Mouse (Mus musculus) yolk sac, embryonic 10.5 days (tissue): ENCODE measurements around the gene Stoml2.

ENCODE experiments used
- DNase-seq: peaks from one replicate; pipeline ENCODE4 v3.0.0-alpha.2; 2017; ENCODE audit warnings: low spot score

The Stoml2 gene

GRCm38 (mm10) chr4:43031237-43031995, at the start of gene Stoml2:
Gene Stoml2 (minus strand): TSS chr4:43031710.
- DNase-seq = peak; percentile 92

- DNase-seq = no peak
These were observed 46.7 kb upstream of the Stoml2 start for GRCm38 (mm10) chr4:43078071-43078718.

- DNase-seq = no peak
These were observed 43.4 kb upstream of the Stoml2 start for GRCm38 (mm10) chr4:43074923-43075322.

- DNase-seq = no peak
These were observed 34.0 kb upstream of the Stoml2 start for GRCm38 (mm10) chr4:43065471-43065870.

- DNase-seq = no peak
These were observed 28.8 kb upstream of the Stoml2 start for GRCm38 (mm10) chr4:43060286-43060685.

- DNase-seq = no peak
These were observed 28.2 kb upstream of the Stoml2 start for GRCm38 (mm10) chr4:43059697-43060096.

- peak; percentile 95 for DNase-seq
These were observed 27.5 kb upstream of the Stoml2 start, which contains the start of gene Unc13b for GRCm38 (mm10) chr4:43058753-43059654. Gene Unc13b (plus strand): TSS chr4:43058953.

- DNase-seq = no peak
These were observed 26.9 kb upstream of the Stoml2 start for GRCm38 (mm10) chr4:43058392-43058752.

GRCm38 (mm10) chr4:43057654-43058053, 26.1 kb upstream of the Stoml2 start:
- no peak for DNase-seq

GRCm38 (mm10) chr4:43052627-43053026, 21.1 kb upstream of the Stoml2 start:
- DNase-seq = no peak

- peak; percentile 63 for DNase-seq
These were observed 15.7 kb upstream of the Stoml2 start for GRCm38 (mm10) chr4:43047231-43047630.

GRCm38 (mm10) chr4:43046607-43047006, 15.1 kb upstream of the Stoml2 start:
- DNase-seq = no peak

- peak; percentile 100 for DNase-seq
These were observed 14.3 kb upstream of the Stoml2 start, which contains the start of gene Fam214b for GRCm38 (mm10) chr4:43045659-43046302. Gene Fam214b (minus strand): TSS chr4:43046220.

GRCm38 (mm10) chr4:43045285-43045658, 13.8 kb upstream of the Stoml2 start:
- DNase-seq = no peak

GRCm38 (mm10) chr4:43044673-43045072, 13.2 kb upstream of the Stoml2 start:
- DNase-seq = no peak

GRCm38 (mm10) chr4:43043644-43044357, 12.3 kb upstream of the Stoml2 start:
- DNase-seq = peak; percentile 61

- DNase-seq = no peak
These were observed 9.5 kb upstream of the Stoml2 start for GRCm38 (mm10) chr4:43040881-43041547.

GRCm38 (mm10) chr4:43040114-43040572, 8.6 kb upstream of the Stoml2 start:
- DNase-seq = peak; percentile 97

GRCm38 (mm10) chr4:43039609-43040008, 8.1 kb upstream of the Stoml2 start:
- DNase-seq = peak; percentile 20
